Mouse (Mus musculus) gonadal fat pad, adult 2 months (tissue): ENCODE measurements around the gene Prickle2. TPM values are rescaled to one million over a fixed set of nuclear protein-coding genes. Genes with fewer than 3 reads are reported as not detected.

Experiments used
- DNase-seq: peaks from one replicate; pipeline ENCODE4 v3.0.0-alpha.2; 2012; ENCODE audit warnings: low read depth
- polyA plus RNA-seq: library from polyadenylated mRNA; depleted of rRNA; stranded (reverse); fragments of >200 nt; gene quantifications from 2 replicates; pipeline ENCODE4 v1.2.3, GENCODE M21; 2012; rRNA removed

The Prickle2 gene
- 4.2 and 5.4 TPM in 2 replicates for polyA plus RNA-seq

DNA sequence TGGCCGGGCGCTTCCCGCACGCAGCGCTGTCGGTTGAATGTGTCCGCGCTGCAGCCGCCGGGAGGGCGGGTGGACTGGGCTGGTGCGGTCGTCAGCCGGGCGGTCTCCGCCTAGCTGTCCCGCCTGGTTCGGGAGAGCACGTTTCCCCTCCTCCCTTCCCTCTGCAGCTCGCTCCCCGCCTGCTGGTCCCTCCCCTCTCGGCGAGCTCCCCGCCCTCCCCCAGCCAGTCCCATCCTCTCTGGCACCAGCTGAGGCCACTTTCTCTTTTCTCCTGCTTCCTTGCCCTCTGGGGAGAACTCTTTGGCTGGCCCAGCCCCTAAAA, at the start of gene Prickle2:
TSS of gene Prickle2 (minus strand) at position 11 of the 322 bp plus-strand sequence.
- no peak for DNase-seq

DNA sequence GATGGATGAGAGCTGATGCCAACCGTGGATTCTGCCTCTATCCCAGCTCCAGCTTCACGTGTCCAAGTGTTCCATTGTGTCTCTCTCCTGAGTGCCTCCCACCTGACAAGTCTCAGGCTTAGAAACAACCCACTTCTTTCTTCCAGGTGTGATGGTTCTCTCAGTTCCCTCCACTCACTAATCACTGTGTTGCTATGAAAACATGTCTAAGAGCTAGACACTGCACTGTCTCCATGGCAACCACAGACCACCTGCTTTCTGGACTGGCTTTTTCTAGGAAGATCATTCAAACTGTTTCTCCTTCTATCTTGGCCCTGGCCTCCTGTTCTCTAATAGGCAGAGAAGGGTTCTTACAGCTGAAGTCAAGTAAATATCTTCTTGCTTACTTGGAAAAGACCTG, 46.8 kb upstream of the Prickle2 start:
- DNase-seq: no peak

DNA sequence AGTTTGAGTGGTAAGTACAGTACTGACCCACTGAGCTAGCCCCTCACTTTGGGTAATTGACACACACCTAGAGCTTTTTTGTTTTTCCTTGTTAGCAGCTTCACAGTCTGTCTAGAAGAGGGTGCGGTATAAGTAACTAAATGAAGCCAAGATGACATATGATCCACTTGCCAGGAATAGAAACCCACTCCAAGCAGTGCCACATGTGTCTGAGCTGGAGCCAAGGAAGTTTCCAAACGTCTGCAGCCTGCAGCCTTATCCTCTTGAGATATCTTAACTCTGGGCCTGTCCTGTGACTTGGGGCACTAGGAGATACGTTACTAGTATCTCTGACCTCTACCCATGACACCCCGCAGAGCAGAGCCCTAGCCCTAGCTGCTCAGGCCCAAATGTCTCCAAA, 43.5 kb upstream of the Prickle2 start:
- DNase-seq: no peak

DNA sequence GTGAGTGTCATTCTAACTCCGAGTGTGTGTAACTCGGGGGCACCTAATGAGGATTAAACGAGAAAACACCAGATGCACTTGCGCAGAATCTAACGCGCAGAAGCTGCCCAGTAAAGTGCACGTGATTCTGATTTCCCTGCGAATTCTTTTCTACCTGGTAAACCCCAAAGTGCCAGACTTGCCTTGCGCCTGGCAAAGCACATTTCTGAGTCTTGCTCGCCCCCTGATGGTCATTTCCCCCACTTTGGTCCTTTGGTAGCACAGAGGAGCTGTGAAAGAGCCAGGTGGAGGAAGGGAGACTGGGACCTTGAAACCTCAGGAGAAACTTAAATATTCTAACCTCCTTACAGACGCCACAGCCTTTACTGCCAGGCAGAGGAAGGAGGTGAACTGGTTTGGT, 37.6 kb upstream of the Prickle2 start:
- no peak for DNase-seq

DNA sequence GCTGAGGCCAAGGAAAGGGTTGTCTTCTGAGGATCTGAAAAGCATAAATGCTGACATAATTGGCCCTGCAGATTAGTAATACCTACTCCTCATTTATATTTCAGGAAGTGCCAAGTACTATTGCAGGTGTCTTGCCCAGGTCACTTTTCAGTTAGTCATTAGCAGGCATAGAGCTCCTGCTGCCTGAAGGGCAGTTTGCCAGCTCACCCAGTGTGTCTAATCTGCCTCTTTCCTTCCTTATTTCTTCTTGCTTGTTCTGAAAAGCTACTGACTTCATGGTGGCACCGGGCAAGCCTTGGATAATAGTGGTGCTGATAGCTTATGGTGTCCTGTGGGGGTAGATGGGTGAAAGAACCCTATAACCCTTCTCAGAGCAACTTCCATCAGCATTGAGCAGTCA, 31.2 kb upstream of the Prickle2 start:
- DNase-seq: no peak

DNA sequence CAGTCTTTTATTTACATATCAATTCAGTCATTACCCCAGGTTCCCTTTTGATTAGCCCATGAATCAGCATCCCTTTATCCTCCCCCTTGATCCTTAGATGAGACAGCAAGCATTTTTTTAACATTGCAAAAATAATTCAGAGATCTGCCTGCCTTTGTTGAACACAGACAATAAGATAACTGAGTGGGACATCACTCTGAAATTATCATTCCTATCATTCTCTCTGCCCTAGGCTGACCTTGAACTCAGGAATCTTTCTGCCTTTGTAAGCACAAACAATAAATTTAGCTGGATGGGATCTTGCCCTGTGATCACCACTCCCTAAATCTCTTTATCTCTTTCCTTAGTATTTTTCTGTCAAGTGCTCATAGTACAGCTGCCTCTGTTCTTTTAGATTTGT, 27.7 kb upstream of the Prickle2 start:
- DNase-seq: no peak

DNA sequence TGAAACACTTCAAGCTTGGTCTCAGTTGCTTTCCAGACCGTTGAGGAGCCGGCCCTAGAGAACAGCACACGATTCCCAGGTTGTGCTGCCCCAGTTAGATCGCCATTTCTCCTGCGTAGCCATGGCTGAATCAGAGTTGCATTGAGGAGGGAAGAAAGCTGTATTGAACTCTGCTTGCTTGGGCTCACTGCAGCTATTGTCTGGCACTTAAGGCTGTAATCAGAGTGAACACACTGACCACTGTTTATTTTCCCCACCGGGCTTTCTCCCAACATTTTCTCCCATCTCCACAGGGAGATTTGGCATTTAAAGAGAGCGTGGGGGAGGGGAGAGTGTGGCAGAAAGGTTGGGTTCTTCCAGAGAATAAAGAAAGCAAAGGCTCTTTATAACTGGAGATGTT, 22.6 kb upstream of the Prickle2 start:
- no peak for DNase-seq

DNA sequence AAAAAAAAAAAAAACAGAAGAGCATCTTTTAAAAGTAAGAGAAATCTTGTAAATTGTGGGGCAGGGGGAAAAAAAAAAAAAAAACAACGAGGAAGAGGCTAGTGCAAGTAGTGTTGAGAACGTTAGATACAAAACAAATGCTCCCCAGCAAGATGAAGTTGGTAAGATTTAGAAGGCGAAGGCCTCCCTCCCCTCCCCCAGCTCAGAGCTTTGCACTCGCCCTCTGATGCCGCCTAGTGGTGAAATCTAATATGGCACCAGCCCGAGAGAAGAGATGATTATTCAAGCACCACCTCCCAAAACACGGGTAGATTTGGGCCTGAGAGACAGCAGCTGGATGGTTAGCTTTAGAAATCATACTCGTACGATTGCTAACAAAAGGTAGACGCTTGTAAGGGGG, 22.1 kb upstream of the Prickle2 start:
- DNase-seq: peak; percentile 12

DNA sequence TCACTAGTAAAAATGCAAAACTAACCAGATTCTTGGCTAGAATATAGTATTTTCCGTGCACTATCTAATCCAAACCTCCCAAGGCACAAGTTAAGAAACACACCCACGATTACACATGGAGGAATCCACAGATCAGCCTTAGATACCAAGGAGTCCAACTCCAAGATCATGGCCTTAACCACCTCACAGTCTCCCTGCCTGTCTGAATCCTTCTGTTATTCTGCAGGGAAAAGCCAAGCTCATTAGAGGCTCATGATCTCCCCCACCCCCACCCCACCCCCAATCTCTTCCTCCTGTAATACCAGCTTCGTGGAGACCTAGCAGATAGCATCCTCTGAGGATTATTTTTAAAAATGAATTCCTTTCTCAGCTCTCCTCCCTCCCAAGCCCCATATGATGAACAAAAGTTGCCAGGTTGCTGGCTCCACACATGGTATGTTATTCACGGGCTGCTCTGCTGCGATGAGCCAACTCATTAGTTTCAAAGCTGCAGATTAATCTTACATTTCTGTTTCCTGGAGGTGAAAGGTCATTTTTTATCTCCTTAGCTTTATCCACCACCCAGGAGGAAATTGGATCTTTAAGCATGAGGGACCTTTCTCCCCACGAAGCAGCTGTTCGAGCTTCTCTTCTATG, 21.5 kb upstream of the Prickle2 start:
- DNase-seq: no peak

DNA sequence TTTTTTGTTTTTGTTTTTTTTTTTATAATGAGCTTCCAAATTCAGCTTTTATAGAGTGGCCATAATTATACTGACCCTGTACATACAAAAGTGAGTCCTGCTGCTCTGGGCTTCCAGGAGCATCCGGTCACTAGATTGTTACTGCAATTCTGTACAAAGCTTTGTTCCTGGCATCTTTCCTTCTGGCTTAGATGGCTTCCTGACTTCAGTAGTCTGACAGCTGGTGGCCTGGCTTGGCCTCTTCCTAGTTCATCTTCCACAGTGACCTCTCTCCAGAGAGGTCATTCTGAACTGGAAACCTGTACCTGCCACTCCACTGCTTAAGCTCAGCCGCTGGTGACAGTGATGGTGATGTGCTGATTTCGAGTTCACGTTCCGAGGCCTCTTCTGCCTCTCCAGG, 20.2 kb upstream of the Prickle2 start:
- DNase-seq: no peak

DNA sequence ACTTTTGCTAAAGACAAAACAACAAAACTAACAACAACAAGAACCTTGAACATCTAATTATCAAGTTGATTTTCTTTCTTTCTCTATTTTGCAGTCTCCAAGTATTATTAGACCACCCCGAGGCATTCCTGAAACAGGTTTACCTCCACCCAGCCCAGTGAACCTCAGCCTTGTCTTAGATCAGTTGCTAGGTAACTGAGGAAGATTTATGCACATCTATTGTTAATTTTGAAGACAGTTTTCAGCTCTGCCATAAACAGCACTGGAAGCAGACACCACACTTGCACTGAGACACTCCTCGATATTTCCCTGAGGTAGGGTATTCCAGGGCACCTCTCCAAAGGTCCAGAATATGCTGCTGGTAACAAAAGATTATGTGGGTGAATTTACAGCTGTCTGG, 18.4 kb upstream of the Prickle2 start:
- DNase-seq: no peak

DNA sequence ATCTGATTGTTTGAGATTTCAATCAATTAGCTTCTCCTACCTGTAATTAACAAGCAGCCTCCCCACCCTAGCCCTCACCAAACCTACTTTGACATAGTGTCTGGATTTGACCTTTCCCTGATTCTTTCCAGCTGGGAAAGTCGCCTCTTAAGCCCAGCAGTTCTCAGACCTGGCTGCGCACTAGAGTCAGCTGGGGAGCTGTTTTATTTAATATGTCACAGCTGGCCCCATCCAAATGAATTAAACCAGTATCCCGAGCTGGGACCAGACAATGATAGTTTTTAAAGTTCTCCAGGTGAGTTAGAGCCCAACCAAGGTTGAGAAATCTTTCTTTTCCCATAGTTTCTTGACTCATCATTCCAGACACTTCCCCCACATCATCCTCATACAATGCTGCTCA, 9.9 kb upstream of the Prickle2 start:
- DNase-seq: no peak

DNA sequence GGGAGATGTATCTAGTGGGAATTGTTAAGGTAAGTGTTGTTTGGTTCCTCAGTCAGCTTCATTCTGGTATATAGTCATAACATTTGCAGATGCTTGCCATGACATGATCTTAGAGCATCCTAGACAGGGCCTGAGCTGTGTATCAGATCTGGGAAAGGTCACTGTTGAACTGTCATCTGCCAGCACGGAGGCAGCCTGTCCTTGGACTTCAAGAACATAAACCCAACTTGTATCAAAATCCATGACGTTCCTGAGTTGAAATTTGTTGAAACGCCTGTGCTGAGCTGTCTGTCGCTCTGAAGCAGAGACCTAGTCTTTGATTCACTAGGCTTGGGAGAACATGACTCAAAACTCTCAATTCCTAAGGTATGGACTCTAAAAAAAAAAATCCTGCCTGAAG, 8.8 kb upstream of the Prickle2 start:
- DNase-seq: no peak

DNA sequence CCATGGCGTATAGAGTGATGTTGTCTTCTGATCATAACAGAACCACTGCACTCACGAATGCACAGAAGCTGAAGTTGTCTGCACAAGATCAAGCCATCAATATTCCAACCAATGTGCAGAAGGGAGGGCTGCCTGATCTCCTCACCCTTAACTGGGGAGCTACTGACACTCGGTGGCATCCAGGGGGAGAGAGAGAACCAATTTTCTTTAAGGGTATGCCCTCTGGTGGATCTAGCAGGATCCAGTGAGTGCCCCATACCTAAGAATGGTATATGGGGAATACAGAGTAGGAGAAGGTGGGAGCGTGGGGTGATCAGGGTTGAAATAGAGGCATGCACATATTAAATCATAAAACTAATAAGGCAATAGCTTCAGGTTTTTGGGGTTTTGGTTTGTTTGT, 2.2 kb upstream of the Prickle2 start:
- no peak for DNase-seq

DNA sequence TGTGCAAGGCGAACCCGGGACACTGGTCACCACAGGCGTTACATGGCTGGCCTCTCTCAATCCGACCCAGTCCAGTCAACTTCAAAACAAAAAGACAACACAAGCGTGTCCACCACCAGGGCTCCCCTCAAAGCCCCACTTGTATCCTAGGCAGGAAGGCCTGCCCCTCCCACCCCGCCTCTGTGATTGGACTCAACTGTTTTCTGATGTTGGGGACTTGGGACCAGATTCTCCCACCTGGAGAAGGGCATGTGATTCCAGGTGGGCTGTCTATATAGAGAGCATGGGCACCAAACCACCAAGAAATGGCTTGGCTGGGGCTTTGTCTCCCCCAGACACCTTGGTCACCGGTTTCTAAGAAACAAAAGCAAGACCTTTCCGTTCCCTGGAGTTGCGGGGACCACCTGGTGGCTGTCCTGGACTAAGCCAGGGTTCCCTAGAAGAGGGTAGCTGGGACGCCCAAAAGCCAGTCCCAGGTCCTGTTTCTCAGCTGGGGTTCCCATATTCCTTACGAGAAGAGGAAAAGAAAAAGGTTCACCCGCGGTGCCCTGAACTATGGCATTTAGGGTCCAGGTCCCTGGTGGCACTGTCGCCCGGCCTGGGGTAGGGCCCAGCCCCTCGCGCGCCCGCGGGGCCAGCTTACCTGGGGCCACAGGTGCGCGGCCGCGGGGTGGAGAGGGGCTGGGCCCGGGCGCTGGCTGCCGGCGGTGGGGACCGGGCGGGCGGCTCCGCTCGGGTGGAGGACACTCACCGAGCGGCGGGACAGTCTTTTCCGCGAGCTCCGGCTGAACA, 406 bp downstream of the Prickle2 start:
- no peak for DNase-seq

DNA sequence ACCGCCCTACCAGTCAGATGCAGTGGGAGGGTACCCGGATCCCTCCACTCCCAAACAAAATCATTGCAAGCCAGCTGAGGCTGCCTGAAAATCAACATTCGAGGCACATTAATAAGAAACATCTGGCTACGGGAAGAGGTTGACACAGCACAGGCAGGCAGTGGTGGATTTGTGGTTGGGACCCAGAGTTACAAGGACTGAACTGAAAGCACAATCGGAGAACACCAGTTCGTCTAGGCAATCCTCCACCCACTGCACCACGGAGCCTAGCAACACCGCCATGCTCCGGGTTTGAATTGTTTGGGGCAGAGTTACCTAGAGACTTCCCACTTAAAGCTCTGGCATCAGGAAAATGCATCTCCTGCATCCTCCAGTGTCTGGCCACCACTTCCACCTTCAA, 1.1 kb downstream of the Prickle2 start:
- no peak for DNase-seq

DNA sequence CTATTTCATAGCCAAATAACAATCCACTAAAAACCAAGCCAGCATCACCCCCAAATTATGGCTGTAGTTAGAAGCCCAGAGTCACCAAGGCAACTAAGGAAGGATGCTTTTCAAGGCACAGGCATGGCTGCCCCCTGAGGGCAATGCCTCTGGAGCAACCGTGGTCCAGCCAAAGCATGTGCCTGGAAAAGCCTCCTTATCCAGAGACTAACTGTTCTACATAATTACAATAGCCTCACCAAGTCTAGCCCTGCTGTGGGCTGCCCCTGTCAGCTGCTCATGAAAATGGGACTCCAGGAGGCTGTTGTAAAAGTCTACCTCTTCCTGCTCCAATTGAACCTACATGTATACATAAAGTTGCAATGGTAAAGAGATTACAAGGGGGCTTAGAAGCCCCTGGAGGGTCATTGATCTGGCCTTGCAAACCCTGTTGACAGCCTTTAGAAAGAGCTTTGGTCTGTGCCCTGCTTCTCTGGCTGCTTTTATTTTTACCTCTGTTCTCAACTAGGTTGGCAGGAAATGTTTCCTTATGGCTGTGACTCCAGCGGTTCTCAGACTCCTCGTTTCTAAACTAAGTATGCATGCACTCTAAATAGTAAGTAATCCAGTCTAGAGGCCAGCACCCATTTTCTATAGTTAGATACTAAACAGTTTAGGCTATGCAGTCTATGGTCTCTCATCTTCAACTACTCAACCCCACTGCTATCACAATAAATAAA, 6.3 kb downstream of the Prickle2 start:
- no peak for DNase-seq

DNA sequence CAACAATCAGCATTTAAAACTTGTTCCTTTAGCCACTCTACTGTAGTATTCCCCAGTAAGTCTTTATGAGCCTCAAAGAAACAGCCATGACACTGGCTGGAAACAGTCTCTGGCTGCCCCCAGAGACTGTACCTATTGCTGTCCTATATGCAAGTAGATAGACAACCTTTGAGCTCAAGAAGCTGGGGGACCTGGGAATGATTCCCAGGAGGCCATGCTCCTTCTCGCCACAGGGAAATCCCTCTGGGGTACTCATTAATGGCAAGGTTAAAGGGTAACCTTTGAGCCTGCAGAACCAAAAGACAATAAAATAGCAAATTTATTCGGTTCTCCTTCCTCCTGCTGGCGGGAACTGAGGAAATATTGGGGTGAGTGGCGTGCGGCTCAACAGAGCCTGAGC, 8.1 kb downstream of the Prickle2 start:
- no peak for DNase-seq

DNA sequence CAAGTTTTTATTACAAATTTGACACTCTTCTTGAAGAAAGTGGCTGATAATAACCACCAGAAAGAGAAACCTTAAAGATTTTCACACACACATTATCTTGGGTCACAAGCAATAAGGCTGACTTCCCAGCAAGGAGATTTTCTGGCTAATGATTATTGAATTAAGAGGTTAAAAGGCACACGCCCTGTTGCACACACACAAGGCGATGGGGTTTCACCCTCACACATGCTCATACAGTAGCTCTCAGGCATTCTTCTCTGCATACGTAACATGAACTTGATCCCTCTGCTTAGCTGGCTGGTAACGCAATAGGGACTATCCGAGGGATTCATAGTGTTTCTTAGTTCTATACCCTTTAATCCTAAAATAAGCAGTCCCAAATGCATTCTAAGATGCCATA, 18.6 kb downstream of the Prickle2 start:
- no peak for DNase-seq

DNA sequence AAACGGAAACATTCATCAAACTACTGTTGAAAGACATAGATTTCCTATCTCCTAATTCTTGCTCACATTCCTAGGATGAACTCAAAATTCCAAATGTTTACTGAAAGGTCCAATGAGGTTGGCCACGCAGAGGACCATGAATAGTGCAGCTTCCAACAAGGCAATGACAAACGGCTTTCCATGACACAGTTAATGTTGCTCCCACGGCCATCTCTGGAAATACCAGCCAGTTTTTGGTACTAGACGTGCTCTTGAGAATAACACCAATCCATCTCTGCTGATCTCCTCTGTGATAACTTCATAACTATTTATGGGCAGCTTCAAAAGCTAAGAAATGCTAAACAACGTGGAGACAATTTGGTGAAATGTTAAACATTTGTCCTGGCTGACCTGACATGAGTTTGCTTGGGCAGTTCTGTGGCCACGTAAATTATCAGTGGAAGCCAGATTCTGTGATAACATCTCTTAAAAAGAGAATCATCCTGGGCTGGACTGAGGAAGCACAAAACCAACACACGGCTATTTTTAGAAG, 31.5 kb downstream of the Prickle2 start:
- no peak for DNase-seq

DNA sequence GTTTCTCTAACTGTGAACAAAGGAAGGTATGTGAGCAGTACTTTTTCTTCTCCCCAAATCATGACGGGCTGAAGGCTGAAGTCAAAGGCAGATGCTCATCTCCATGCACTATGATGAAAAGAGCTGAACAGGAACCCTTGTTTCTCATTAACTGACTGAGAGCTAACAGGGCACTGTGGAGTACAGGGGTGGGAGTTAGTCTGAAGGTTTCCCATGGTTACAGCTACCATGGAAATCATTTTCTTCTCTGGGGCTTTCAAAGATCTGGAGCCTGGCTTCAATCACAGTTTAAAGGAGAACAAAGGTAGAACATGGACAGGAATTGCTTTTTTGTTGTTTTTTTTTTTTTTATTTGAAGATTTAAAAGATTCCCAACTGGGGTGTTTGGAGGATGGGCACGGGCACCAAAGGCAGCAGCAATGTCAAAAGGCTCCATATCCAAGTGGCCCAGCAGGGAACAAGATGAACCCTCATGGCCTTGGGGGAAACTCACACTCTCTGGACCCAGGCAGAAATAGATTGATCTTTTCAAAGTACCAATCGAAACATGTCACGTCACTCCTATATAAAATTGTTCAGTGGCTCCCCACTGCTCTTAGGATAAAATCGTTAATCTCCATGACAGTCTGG, 35.3 kb downstream of the Prickle2 start:
- no peak for DNase-seq

DNA sequence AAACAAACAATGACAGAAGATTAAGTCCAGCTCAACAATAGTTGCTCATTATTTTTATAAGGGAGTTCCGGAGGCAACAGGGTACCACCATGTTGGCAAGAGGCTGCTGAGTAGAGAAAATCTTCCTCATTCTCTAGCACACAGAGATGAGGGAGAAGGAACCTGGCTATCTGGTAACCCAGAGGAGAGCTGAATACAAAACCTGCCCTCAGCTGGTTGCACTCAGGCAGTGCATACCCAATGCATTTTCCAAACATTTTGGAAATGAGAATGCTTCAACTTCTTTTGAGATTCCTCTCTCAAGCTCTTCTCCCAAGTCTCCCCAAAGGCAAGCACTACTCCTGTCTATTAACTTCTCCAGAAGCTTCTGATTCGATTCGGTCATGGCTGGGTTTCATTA, 36.3 kb downstream of the Prickle2 start:
- no peak for DNase-seq
